Mouse (Mus musculus): Measurements from ENCODE around the gene Gm20388. TPM values are rescaled to one million over a fixed set of nuclear protein-coding genes. Genes with fewer than 3 reads are reported as not detected.

Gm20388 gene
- total RNA-seq, 2 experiments from 2014 or later = 12.7 TPM; not detected in 1

DNA sequence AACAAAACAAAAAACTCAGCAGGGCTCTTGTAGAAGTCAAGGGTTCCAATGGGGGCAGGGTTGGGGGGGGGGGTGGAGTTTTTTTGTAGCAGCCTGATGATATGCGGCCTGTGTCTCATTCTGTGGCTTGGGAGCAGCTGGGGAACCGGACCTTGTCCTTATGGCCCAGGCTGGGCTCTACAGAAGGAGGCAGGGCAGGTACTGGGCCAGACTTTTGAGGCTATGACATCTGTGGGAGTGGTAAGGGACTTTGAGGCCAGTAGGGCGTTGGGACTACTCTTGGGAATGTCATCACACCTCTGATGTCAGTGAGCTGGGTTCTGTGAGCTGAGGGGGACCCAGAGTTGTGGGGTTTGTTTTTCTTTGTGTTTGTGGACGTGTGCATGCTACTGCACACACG is 584.8 kb downstream of the Gm20388 start:
- DNase-seq = no peak

DNA sequence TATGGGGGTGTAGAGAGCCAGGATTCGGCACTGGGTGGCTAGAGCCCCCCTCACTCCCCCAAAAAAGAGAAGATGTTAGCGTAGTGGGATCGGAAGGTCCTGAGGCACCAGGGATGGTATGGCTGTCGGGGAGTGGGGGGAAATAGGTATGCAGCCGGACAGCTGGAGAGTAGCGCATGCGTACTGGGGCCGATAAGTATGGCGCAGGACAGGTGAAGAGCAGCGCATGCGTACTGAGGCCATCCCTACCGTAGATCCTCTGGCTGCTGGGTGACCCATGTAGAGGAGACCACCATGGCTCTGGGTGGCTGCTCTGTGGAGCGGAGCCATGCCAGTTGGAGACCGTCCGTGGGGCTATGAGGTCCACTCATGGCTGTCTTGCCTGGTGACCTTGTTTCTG is 585.8 kb downstream of the Gm20388 start:
- no peak for DNase-seq

DNA sequence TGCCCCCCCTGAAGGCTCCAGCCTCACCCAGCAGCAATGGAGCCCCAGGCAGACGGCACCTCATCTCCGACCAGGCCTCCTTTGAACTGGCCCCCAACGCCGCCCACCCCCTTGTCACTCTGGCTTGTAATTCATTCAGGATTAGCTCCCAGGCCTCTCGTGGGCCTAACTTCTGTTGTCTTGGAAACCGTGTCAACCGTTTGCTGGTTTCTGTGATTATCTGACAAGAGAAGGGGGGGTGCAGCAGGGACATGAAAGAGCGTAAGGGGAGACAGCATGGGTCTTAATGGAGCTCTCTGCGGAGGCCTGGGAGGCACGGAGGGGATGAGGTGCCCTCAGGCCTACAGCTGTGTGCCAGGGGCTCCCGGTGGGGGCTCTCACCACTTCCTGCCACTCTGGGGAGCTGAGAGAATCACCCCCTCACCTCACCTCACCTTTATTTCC is 586.9 kb downstream of the Gm20388 start:
- DNase-seq = no peak

DNA sequence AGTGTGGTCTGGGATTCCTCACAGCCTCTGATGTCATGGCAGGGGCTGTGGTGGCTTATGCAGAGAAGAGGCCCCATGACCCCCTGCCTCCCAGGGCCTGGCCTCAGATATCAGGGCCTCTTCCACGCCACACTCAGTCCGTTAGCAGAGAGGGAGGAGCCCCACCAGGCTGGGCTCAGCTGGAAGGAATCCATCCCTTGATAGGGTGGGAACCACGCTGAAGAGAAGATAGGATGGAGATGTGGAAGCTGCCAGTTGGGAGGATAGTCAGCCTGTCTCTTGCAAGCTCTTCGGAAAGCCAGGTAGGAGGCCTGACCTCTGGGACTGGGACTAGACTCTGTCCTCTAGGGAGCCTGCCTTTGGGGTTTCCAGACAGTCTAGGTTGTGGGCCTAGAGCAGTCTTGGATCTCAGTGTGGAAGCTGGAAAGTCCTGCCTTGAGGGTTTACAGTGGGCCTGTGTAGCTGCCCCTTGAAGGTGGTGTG is 587.7 kb downstream of the Gm20388 start:
- DNase-seq = no peak

DNA sequence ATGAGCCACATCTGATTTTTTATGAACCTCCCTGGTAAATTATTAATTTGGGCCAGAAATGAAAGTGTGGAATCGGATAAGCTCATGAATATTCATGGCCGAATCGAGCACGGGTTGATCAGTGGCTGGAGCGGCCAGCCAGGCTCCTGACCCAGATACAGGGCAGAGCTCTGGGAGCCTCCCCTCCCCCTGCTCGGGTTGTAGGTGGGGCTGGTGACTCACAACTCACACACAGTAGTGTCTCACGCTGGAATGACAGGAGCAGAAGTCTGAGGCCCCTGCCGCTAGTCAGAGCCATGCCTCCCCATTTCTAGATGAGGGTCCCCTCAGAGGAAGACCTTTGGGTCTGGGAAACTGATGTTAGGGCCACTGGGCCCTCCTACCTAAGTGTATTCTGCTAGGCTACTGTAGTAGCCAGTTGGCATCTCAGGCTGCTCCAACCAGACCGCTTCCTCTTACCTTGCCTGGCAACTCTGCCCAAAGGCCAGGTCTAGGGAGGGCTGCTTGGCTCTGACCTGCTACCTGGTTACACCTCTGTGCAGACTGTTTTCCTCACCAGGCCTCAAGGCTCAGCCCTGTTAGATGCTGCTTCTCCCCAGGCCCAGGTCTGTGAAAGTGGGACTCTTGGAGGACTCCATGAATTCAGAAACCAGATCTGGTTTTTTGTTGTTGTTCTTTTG is 588.4 kb downstream of the Gm20388 start:
- peak in 1 of 2 experiments; percentile 57 for DNase-seq

- DNase-seq = no peak
Measured at GRCm38 (mm10) chr8:120500701-120501261, 590.1 kb downstream of the Gm20388 start.

- no peak for DNase-seq
Measured at GRCm38 (mm10) chr8:120501426-120501825, 590.8 kb downstream of the Gm20388 start.

- DNase-seq = no peak
Measured at GRCm38 (mm10) chr8:120502428-120502827, 591.8 kb downstream of the Gm20388 start.

DNA sequence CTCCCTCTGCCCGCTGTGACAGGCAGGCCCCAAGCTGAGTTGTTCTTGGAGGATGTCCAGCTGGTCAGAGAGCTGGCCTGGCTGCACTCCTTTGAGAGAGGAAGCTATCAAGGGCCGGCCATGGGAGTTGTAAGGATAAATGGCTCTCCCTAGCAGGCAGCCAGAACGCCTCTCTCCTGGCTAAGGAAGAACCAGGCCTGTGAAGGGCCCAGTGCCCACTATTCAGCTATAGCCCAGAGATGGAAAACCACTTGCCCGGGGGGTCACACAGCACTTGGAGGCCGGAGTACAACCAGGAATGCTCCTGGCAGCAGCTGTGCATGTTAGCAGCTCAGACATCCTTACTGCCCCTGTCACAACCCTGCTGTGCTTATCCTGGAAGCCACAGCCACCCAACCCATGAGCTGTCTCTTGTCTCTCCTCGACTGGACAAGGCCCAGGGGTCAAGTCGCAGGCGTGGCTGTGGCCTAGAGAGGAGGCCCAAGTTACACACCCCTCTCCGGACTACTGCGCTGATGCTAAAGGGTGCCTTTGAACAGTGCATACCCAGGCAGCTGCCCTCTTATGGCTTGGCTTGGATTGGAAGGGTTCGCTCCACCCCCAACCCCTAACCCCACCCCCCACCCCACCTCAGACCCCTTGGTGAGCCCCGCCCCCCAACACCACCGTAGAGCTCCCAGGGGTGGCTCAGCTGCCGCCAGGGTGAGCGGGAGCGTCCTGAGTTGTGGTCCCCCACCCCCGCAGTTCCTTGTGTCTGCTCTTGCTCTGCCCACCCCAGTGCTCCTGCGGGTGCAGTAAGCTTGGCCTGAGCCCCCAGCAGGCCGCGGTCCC is 593.8 kb downstream of the Gm20388 start:
- peak in 1 of 2 experiments; percentile 58 for DNase-seq

- DNase-seq = no peak
Measured at GRCm38 (mm10) chr8:120505082-120505511, 594.5 kb downstream of the Gm20388 start.

DNA sequence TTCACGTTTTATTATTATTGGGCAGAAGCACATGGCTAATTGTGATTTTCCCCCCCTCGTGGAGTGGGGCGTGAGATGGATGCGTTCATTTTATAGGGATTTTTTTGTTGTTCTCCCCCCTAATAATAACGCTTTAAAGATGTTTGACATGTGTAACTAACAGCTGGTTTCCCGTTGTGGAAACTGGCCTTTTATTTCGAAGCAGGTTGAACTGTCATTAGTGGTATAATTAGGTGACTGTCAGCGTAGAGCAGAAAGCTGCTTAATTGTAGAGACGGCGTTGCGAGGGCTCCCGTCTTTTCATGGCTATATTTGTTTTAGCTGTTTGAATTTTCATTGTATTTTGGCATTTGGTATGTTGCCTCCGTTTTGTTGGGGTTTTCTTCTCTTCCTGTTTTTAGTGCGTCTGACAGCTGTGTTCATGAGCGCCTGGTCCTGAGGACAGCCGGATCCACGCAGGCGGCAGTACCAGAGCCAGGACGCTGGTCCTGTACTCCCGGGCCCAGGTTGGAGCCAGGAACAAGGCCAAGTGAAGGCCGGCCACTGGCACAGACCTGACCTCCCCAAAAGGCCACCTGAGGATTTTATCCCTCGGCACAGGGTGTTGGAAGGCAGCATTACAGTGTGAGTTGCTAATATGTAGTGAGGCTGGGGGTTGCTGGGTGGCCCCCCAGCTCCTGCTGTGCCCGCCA is 595.1 kb downstream of the Gm20388 start:
- DNase-seq = no peak

GRCm38 (mm10) chr8:120506562-120506961 is 595.9 kb downstream of the Gm20388 start:
- no peak for DNase-seq

DNA sequence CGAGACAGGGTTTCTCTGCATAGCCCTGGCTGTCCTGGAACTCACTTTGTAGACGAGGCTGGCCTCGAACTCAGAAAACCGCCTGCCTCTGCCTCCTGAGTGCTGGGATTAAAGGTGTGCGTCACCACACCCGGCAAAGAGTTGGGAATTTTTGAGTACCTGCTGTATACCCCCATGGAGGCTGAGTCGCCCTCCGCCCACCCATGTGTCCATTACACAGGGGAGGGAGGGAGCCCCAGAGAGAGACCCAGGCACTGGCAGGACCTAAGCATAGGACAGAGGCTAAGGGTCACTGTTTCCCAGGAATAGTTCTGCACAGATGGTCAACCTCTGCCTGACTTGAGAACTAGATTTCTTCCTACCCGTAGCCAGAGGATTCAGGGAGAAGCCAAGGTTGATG is 596.6 kb downstream of the Gm20388 start:
- DNase-seq = no peak

DNA sequence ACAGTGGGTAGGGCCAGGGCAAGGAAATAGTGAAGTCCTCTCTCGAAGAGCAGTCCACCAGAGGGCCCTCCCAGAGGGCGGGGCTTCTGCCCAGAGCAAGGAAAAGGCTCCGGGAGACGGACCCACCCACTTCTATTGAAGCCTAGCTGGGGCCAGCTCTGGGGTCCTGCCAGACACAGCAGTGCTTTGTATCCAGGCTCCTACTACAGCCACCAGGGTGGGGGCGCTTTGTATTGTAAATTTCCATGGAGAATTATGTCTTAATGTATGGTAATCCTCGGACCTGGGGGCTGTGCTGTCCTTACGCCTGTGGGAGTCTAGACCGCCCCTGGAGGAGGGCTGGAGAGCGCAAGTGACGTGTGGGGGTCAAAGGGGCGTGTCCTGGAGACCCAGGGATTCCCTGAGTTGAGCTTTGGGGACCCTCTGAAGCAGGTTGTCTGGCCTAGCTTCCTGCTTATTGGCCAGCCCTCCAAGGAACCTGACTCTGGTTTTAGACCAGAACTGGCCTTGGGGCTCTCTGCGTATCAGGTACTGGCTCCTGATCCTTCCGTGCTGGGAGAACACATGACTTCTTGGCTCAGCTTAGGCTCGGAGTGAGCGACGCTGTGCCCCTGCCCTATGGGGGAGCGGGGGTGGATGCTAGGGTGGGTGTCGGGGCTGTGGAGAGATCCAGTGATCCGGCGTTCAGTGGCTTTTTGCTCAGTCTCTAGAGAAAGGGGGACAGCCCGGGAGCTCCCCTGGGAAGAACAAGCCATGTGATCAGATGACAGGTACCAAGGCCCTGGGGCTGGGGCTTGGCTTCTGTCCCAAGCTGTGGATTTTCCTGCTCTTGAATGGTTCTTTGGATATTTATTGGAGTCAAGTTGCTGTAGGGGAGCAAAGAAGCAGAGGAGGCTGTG is 598.7 kb downstream of the Gm20388 start:
- no peak for DNase-seq

DNA sequence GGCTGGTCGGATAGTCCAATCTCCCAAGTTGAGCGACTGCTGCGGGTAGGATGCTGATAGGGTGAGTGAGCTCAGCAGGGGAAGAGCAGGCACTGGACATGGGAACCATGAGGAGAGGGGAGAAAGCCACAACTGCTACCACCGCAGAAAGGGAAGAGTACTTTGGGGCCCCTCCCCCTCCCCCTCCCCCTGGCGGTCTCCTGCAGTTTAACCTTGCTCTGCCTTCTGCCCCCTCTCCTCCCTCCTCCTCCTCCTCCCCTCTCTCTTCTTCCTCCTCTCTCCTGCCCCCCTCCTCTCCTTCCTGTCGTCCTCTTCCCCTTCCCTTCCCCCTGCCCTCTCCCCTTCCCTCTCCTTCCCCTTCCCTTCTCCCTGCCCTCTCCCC is 599.4 kb downstream of the Gm20388 start:
- no peak for DNase-seq

- DNase-seq = no peak
Measured at GRCm38 (mm10) chr8:120510863-120511457, 600.3 kb downstream of the Gm20388 start.

DNA sequence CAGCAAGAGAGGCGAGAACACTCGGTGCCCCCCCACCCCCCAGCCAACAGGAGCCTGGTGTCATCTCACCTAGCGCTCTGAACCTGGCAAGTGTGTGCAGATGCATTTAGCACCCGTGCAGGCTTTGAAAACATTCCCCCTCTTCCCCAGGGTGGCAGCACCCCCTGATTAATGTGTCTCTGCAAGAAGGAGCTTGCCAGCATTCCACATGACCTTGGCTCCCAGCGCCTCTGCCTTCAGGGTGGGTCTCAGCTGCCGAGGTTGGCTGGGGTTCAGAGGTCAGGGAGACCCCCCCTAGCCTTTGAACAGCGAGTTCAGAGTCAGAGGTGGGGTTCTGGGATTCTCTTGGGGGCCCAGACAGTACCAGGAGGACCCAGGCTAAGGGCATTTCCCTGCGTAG is 601.1 kb downstream of the Gm20388 start:
- DNase-seq = no peak

DNA sequence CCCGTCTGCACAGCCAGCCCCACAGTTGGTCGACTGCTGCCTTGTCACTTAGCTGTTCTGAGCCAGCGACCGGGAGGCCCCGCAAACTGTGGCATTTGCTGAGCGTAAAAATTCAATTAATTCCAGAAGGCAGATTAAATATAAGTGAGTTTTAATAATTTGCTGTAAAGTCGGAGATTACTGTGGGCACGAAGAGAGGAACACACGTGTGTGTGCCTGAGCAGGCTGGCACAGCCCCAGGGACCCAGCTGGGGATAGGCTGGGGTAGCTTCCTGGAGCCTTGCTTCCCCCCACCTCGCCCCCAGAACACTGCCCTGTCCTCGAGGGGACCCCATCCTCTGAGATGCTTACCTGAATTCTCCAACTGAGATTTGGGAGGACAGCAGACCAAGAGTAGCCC is 601.7 kb downstream of the Gm20388 start:
- no peak for DNase-seq

DNA sequence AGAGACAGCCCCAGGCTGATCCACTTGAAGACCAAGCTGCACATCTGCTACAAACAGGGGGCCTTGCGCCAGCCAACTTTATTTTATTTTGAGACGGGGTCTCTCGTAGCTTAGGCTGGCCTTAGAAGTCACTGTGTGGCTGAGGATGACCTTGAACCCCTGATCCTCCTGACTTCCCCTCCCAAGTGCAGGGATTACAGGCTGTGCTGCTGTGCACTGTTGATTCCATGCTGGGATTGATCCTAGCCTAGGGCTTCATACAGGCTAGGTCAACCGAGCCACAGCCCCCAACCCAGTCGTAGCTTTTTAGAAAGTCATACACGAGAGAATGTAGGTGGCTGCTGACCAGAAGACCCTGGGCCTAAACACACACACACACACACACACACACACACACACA is 602.5 kb downstream of the Gm20388 start:
- DNase-seq = no peak

GRCm38 (mm10) chr8:120513638-120514461 is 603.2 kb downstream of the Gm20388 start:
- no peak for DNase-seq
